Mouse (Mus musculus) heart, postnatal 0 days (tissue): ENCODE measurements around the gene Bend3.

Source experiments
- CTCF ChIP-seq: IDR thresholded peaks from 2 replicates; pipeline ENCODE4 v1.5.1; 2016; ENCODE audit warnings: antibody characterized with exemption, control low read depth, low read depth
- EP300 ChIP-seq: IDR thresholded peaks from 2 replicates; pipeline ENCODE4 v1.6.1; 2016; ENCODE audit warnings: antibody characterized with exemption, low read depth

DNA sequence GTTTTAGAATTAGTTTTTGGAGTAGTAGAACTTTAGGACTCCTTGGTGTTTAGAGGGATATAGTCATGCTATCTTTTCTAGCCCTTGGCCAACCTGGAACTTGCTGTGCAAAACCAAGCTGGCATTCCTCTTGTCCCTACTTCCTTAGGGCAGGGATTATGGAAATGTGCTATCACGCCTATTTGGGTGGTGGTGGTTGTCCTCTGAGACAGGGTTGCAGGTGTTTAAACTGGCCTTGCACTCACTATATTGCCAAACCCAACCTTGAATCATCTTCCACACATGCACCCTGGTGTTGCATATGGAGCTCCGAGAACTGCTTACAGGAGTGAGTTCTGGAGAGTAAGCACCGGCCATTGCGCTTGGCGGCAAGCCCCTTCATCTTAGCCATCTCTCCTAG, 3.4 kb downstream of the Bend3 start:
- TF ChIP-seq CTCF (no peak), EP300 (no peak)
